Mouse (Mus musculus): ENCODE measurements around the gene Cic.

Cic gene

GRCm38 (mm10) chr7:25282731-25283211 is 15.3 kb downstream of the Cic start:
- no peak for DNase-seq (ENCODE audit: low read depth)

DNA sequence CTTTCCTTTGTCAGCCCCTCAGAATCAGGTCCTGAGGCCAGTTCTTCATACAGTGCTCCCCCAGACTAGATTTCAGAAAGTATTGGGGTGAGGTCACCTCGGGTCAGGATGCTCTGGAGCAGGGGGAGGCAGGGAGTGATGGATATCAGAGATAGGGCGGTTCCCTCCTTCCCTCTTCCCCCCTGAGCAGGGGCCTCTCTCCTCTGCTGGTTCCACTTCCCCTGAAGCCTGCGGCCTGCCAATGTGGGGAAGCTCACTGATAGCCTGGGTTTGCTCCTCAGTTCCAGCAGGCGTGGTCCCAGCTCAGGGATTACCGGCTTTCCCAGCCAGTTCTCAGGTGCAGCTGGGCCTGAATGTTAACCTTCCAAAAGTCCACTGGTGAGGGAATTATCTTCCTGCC is 16.1 kb downstream of the Cic start:
- DNase-seq (ENCODE audit: low read depth), result peak; percentile 58

DNA sequence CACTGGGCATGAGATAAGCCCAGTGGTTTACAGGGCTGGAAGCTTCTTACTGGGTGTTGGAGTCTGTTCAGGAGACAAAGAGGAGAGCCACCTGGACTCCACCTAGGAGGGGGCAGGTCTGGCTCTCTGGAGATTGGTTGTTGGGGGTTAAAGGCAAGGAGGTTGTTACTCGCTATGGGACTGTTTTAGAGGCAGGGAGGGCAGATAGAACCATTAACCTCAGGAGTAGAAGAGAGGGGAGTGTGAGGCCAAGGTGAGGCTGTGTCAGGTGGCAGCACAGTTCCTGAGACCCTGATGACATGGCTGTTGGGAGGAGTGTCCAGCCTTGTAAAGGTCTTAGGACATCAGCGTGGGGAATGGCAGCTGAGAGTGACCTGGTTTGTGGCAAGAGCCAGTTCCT is 16.7 kb downstream of the Cic start:
- DNase-seq (ENCODE audit: low read depth), result no peak

- DNase-seq (ENCODE audit: low read depth), result no peak
Measured at GRCm38 (mm10) chr7:25284766-25285165, 17.3 kb downstream of the Cic start.

DNA sequence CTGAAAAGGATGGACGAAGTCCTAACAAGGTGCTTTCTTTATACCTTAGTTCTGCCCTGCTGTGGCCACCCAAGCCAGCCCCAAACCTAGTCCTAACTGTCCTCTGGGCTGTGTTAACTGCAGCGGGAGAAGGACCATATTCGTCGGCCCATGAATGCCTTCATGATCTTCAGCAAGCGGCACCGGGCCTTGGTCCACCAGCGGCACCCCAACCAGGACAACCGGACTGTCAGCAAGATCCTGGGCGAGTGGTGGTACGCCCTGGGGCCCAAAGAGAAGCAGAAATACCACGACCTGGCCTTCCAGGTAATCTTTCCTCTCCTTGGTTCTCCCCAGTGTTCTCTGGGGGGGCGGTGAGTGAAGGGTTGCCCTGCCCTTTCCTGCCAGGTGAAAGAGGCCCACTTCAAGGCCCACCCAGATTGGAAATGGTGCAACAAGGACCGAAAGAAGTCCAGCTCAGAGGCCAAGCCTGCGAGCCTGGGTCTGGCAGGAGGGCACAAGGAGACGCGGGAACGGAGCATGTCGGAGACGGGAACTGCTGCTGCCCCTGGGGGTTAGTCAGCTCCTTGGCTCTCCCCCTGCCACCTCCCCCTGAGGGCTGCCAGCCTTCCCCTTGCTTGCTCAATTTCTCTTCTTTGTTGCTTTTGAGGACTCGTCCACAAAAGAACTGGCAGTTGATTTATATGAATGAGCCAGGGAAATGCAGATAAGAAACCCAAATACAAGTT is 18.2 kb downstream of the Cic start:
- no peak for DNase-seq (ENCODE audit: low read depth)

DNA sequence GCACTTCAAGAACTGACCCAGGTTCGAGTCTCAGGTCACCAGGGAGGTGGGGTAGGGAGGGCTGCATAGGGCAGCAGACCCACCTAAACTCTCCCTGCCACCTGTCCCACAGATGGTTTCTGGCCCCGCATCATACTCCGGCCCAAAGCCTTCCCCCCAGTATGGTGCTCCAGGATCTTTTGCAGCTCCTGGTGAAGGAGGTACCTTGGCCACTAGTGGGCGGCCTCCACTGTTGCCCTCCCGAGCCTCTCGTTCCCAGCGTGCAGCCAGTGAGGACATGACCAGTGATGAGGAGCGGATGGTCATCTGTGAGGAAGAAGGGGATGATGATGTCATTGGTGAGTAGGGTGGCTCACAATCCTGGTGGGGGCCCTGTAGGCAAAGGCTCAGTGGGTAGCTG is 19.5 kb downstream of the Cic start:
- peak; percentile 38 for DNase-seq (ENCODE audit: low read depth)

DNA sequence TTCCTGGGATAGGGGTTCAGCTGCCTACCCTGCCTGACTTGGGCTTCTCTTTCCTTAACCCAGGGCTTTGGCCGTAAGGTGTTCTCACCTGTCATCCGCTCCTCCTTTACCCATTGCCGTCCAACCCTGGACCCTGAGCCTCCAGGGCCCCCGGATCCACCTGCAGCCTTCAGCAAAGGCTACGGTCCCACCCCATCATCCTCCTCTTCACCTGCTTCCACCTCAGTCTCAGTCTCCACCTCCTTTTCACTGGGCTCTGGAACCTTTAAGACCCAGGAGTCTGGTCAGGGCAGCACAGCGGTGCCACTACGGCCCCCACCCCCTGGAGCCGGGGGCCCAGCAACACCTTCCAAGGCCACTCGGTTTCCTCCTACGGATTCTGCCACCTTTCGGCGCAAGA is 20.5 kb downstream of the Cic start:
- no peak for DNase-seq (ENCODE audit: low read depth)

DNA sequence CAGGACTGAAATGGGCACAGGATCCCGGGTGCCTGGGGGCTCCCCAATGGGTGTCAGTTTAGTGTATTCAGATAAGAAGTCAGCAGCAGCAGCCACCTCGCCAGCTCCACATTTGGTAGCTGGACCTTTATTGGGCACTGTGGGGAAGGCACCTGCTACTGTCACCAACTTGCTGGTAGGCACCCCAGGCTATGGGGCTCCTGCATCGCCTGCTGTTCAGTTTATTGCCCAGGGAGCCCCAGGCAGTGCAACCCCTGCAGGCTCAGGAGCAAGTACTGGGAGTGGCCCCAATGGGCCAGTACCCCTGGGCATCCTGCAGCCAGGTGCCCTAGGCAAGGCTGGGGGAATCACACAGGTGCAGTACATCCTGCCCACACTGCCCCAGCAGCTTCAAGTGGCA is 21.2 kb downstream of the Cic start:
- no peak for DNase-seq (ENCODE audit: low read depth)

GRCm38 (mm10) chr7:25289925-25290324 is 22.4 kb downstream of the Cic start:
- DNase-seq (ENCODE audit: low read depth), result no peak

DNA sequence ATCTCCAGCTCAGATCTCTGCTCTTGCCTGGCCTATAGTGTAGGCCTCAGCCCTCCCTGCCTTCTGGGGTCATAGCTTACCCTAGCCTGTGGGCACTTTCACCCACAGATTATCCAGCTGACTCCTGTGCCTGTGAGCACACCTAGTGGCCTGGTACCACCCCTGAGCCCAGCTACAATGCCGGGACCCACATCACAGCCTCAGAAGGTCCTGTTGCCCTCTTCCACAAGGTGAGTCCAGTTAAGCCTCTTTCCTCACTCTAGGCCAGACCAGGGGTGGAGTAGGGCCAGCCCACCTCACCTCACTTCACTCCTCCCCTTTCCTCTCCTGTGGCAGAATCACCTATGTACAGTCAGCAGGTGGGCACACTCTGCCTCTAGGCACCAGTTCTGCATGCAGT is 23.0 kb downstream of the Cic start:
- no peak for DNase-seq (ENCODE audit: low read depth)

- DNase-seq (ENCODE audit: low read depth), result peak; percentile 69
Measured at GRCm38 (mm10) chr7:25290911-25291310, 23.4 kb downstream of the Cic start.

DNA sequence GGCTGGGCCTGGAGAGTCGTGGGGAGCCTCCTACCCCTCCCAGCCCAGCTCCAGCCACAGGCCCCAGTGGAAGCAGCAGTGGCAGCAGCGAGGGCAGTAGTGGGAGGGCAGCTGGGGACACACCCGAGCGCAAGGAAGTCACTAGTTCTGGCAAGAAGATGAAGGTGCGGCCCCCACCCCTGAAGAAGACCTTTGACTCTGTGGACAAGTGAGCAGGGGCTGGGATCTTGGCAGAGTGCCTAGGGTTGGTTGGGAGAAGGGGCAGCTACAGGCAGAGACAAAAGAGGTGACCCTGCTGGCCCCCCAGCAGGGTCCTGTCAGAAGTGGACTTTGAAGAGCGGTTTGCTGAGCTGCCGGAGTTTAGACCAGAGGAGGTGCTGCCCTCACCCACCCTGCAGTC is 24.6 kb downstream of the Cic start:
- no peak for DNase-seq (ENCODE audit: low read depth)

- no peak for DNase-seq (ENCODE audit: low read depth)
Measured at GRCm38 (mm10) chr7:25293191-25293739, 25.8 kb downstream of the Cic start.

DNA sequence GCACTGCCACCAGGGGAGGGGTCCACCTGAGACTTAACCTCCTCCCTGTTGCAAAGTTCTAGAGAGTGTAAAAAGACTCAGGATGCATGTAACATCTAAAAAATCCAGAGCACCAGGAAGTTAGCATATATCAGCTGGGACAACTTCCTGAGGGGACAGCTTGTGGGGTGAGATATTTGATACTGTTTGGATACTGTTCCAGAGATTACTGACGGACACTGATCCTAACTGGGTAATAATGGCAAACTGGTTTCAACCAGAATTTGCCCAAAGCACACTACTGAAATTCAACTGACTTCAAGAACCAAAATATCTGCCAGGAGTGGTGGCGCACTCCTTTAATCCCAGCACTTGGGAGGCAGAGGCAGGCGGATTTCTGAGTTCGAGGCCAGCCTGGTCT is 27.0 kb downstream of the Cic start:
- no peak for DNase-seq (ENCODE audit: low read depth)

- no peak for DNase-seq (ENCODE audit: low read depth)
Measured at GRCm38 (mm10) chr7:25294960-25295722, 27.6 kb downstream of the Cic start.

DNA sequence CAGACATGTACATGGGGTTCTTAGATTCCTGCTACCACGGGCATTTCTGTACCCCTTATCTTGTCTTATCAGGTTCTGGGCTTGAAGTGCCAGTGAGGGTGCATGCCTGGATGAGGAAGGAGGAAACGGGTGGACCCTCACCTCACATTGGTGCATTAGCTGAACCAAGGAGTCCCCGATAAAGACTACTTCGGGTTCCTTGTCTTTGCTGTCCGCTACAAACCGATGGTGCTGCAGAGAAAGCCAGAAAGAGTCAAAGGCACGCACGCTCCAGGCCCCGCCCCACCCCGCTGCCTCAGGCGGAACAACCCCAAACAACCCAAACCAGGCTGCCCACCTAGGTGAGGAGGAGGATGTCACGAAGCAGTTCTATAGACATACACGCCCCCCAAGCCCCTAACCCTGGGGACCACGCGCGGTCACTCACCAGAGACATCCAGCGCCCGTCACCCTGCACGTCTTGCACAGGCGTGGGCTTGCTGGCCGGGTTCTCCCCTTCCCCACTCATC is 29.5 kb downstream of the Cic start:
- DNase-seq (ENCODE audit: low read depth), result peak; percentile 67

- peak; percentile 95 for DNase-seq (ENCODE audit: low read depth)
Measured at GRCm38 (mm10) chr7:25297454-25298325, 30.2 kb downstream of the Cic start, which contains the start of gene Pafah1b3. Pafah1b3 (minus strand) TSS chr7:25297986.

DNA sequence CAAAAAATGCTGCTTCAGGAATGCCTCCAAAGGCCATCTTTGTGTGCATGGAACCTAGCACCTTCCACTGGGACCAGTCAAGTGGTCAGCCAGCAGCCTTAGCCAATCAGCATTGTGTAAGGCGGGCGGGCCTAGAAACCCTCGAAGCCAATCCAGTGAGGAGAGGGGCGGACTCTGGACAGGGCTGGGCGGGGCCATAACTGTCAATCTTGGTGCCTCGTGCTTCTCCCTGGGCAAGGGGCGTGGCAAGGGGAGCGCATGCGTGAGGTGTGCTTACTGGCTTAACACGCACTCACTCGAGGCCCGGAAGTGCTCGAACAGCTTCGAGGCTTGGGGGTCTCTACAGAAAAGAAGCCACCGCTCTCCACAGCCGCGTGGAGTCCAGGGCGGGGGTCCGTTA is 33.6 kb downstream of the Cic start, which contains the start of gene Prr19:
Gene Prr19, plus strand, starts transcription at position 349 of the 400 bp plus-strand sequence.
- peak; percentile 41 for DNase-seq (ENCODE audit: low read depth)

DNA sequence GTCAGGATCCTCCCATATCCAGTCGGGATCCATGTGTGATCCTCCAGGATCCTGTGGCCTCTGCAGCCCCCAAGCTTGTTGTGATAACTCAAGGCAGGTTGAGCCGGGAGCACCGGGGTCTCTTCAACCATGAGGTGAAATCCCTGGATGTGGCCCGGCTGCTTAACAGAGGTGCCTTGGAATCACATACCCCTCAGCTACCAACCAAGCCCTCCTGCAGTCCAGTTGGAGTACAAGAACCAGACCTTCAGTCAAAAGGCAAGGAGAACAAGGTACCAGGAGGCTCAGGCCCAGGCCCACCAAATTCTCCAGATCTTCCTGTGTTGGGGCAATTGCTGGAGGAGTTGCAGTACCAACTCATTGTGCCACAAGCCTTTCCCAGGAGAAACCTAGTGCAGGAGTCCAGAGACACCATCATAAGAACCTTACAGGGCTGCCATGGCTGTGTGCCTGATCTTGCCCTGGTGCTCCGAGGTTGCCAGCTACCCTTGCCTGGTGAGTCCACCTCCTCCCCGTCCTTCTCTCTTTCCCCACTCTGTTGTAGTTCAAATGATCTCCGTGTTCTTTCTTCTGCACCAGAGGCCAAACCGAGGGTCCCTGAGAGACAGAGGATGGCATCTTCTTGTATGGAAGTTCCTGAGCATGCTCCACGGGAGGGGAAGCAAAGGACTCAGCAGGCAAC is 35.6 kb downstream of the Cic start:
- no peak for DNase-seq (ENCODE audit: low read depth)

DNA sequence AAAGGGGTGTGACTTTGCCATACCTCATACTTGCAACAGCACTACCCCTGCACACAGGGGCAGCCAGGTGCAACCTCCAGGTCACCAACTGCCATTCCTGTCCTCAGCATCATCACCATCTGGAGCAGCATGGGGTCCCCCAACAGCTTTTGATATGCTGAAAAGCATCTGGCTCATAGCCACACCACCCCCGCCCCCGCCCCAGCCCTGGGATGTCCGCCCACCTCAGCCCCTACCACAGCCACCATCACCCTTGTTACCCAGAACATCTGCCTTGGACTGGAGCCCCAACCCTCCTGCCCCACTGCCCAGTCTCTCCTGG is 36.1 kb downstream of the Cic start:
- DNase-seq (ENCODE audit: low read depth), result no peak

- no peak for DNase-seq (ENCODE audit: low read depth)
Measured at GRCm38 (mm10) chr7:25305481-25305880, 38.0 kb downstream of the Cic start.

Data from NIH3T3 (cell line).